Mouse (Mus musculus) kidney, embryonic 14.5 days (tissue): ENCODE data around the gene Tfap2a. TPM values are rescaled to one million over a fixed set of nuclear protein-coding genes. Genes with fewer than 3 reads are reported as not detected.

ENCODE experiments used
- ATAC-seq: fragments of 200-750 bp; cut with Nextera tagmentation; 2 replicates; pipeline ENCODE4 v1.8.0; 2017; ENCODE audit warnings: moderate number of reproducible peaks, mild to moderate bottlenecking, moderate TSS enrichment, moderate library complexity; ENCODE audit not compliant: low FRiP score, low TSS enrichment
- H3K27ac ChIP-seq: fragments of 300-500 bp; sonication (generic); 2 replicates; pipeline ENCODE4 v1.5.1; 2014; ENCODE audit warnings: low read depth, mild to moderate bottlenecking, low read length, moderate library complexity, mixed read lengths
- H3K27me3 ChIP-seq: fragments of 300-500 bp; sonication (generic); 2 replicates; pipeline ENCODE4 v1.6.1; 2014; ENCODE audit warnings: mild to moderate bottlenecking, low read length; ENCODE audit not compliant: control insufficient read depth, insufficient read depth
- H3K36me3 ChIP-seq: fragments of 300-500 bp; sonication (generic); 2 replicates; pipeline ENCODE4 v1.6.1; 2014; ENCODE audit warnings: low read length, mixed read lengths; ENCODE audit not compliant: control insufficient read depth, insufficient read depth
- H3K4me1 ChIP-seq: fragments of 300-500 bp; sonication (generic); 2 replicates; pipeline ENCODE4 v1.6.1; 2014; ENCODE audit warnings: low read length, mixed read lengths; ENCODE audit not compliant: control insufficient read depth, insufficient read depth
- H3K4me2 ChIP-seq: fragments of 300-500 bp; sonication (generic); replicated peaks from 2 replicates; pipeline ENCODE4 v1.6.1; 2014; ENCODE audit warnings: low read depth, mild to moderate bottlenecking, low read length
- H3K4me3 ChIP-seq: fragments of 300-500 bp; sonication (generic); 2 replicates; pipeline ENCODE4 v1.5.1; 2014; ENCODE audit warnings: mild to moderate bottlenecking, low read length
- H3K9ac ChIP-seq: fragments of 300-500 bp; sonication (generic); 2 replicates; pipeline ENCODE4 v1.6.1; 2014; ENCODE audit warnings: low read depth, mild to moderate bottlenecking, low read length, moderate library complexity
- H3K9me3 ChIP-seq: fragments of 300-500 bp; sonication (generic); 2 replicates; pipeline ENCODE4 v1.6.1; 2016; ENCODE audit warnings: low read length; ENCODE audit not compliant: control insufficient read depth
- WGBS: fragments of 180-500 bp; shearing (Covaris S2); extraction: QIAGEN DNeasy Blood & Tissue Kit; methylation state at CpG from one replicate; pipeline ENCODE4 v1.1.7; 2014; 5-methylcytosine and 5-hydroxymethylcytosine counted together
- polyA plus RNA-seq: library from polyadenylated mRNA; unstranded; fragments of >200 nt; fragmentation: Nextera tagmentation; extraction: Ambion mirVana; gene quantifications from 2 replicates; pipeline ENCODE4 v1.2.1, GENCODE M21; 2014

Tfap2a gene
- polyA plus RNA-seq, 1 experiment from 2014 or later = 4.8 TPM

GRCm38 (mm10) chr13:40709321-40710061 is 28.7 kb downstream of the Tfap2a start:
- Histone ChIP-seq H3K36me3 (no peaks in the 10 kb centered on the region), H3K4me3 (0 out of 2 replicates have a peak overlapping the region, but pooled peaks have one; percentile 10), H3K9ac (no peak overlapping the region), H3K4me2 (peak overlapping the region; percentile 11; the same call in 1 of the 2 replicates), H3K27ac (no peak overlapping the region), H3K9me3 (no peaks in the 10 kb centered on the region), H3K27me3 (peaks cover 100% of the 10 kb centered on the region), H3K4me1 (no peaks in the 10 kb centered on the region)
- no peak for ATAC-seq
- WGBS = 1% methylated on average over 21 of the region's 21 CpGs

GRCm38 (mm10) chr13:40708913-40709312 is 29.3 kb downstream of the Tfap2a start:
- Histone ChIP-seq H3K4me1 (peaks cover 2% of the 10 kb centered on the region; the same call in 1 of the 2 replicates), H3K4me3 (peak overlapping the region; percentile 10; the same call in 1 of the 2 replicates)

GRCm38 (mm10) chr13:40708271-40708670 is 29.9 kb downstream of the Tfap2a start:
- H3K36me3 ChIP-seq = no peaks in the 10 kb centered on the region
- no peaks in the 10 kb centered on the region for H3K9me3 ChIP-seq
- H3K4me3 ChIP-seq = no peak overlapping the region
- no peak overlapping the region for H3K9ac ChIP-seq
- no peak overlapping the region for H3K4me2 ChIP-seq
- peaks cover 100% of the 10 kb centered on the region for H3K27me3 ChIP-seq
- H3K27ac ChIP-seq = no peak overlapping the region
- 10% methylated on average over 5 of the region's 5 CpGs for WGBS
- H3K4me1 ChIP-seq = peaks cover 4% of the 10 kb centered on the region; the same call in 1 of the 2 replicates
- ATAC-seq = no peak

More at GRCm38 (mm10) chr13:40708913-40709312, 29.3 kb downstream of the Tfap2a start:
- ATAC-seq = no peak
- under 1% methylated on average over 26 of the region's 26 CpGs for WGBS
- Histone ChIP-seq H3K36me3 (no peaks in the 10 kb centered on the region), H3K4me2 (peak overlapping the region; percentile 11; the same call in 1 of the 2 replicates), H3K27me3 (peaks cover 100% of the 10 kb centered on the region), H3K27ac (no peak overlapping the region), H3K9ac (no peak overlapping the region), H3K9me3 (no peaks in the 10 kb centered on the region)

- H3K27ac ChIP-seq = no peak overlapping the region
- H3K36me3 ChIP-seq = no peaks in the 10 kb centered on the region
- no peak overlapping the region for H3K4me2 ChIP-seq
- no peaks in the 10 kb centered on the region for H3K9me3 ChIP-seq
- no peak for ATAC-seq
- peaks cover 8% of the 10 kb centered on the region for H3K4me1 ChIP-seq
- no peak overlapping the region for H3K4me3 ChIP-seq
- peaks cover 100% of the 10 kb centered on the region for H3K27me3 ChIP-seq
- WGBS = 8% methylated on average over 3 of the region's 3 CpGs
- H3K9ac ChIP-seq = no peak overlapping the region
Observed at GRCm38 (mm10) chr13:40707646-40708045, 30.5 kb downstream of the Tfap2a start.

- Histone ChIP-seq H3K36me3 (no peaks in the 10 kb centered on the region), H3K9ac (no peak overlapping the region), H3K27ac (no peak overlapping the region), H3K4me1 (peaks cover 8% of the 10 kb centered on the region), H3K9me3 (no peaks in the 10 kb centered on the region), H3K4me2 (no peak overlapping the region), H3K4me3 (no peak overlapping the region), H3K27me3 (peaks cover 100% of the 10 kb centered on the region)
- ATAC-seq = no peak
- 10% methylated on average over 5 of the region's 5 CpGs for WGBS
Observed at GRCm38 (mm10) chr13:40706612-40707011, 31.6 kb downstream of the Tfap2a start.

GRCm38 (mm10) chr13:40705821-40706425 is 32.3 kb downstream of the Tfap2a start:
- Histone ChIP-seq H3K27ac (no peak overlapping the region), H3K4me3 (no peak overlapping the region), H3K36me3 (no peaks in the 10 kb centered on the region), H3K27me3 (peaks cover 100% of the 10 kb centered on the region), H3K9ac (no peak overlapping the region), H3K9me3 (no peaks in the 10 kb centered on the region), H3K4me1 (peaks cover 8% of the 10 kb centered on the region), H3K4me2 (no peak overlapping the region)
- 14% methylated on average over 4 of the region's 4 CpGs for WGBS
- ATAC-seq = no peak

- WGBS = under 1% methylated on average over 28 of the region's 28 CpGs
- H3K27me3 ChIP-seq = peaks cover 94% of the 10 kb centered on the region
- peaks cover 8% of the 10 kb centered on the region for H3K4me1 ChIP-seq
- no peak overlapping the region for H3K9ac ChIP-seq
- H3K9me3 ChIP-seq = no peaks in the 10 kb centered on the region
- H3K27ac ChIP-seq = no peak overlapping the region
- ATAC-seq = no peak
- H3K4me3 ChIP-seq = peak overlapping the region; percentile 20; the same call in 1 of the 2 replicates
- no peaks in the 10 kb centered on the region for H3K36me3 ChIP-seq
- H3K4me2 ChIP-seq = peak overlapping the region; percentile 29
Observed at GRCm38 (mm10) chr13:40704864-40705455, 33.2 kb downstream of the Tfap2a start.

- WGBS = under 1% methylated on average over 38 of the region's 38 CpGs
Observed at GRCm38 (mm10) chr13:40703982-40704501, 34.1 kb downstream of the Tfap2a start.

More at GRCm38 (mm10) chr13:40703982-40704501, 34.1 kb downstream of the Tfap2a start:
- H3K4me1 ChIP-seq = peaks cover 8% of the 10 kb centered on the region
- H3K9ac ChIP-seq = no peak overlapping the region
- peak; percentile 5; the same call in 1 of the 2 replicates for ATAC-seq
- peak overlapping the region; percentile 20 for H3K4me3 ChIP-seq
- peaks cover 85% of the 10 kb centered on the region for H3K27me3 ChIP-seq
- peak overlapping the region; percentile 29 for H3K4me2 ChIP-seq
- H3K36me3 ChIP-seq = no peaks in the 10 kb centered on the region
- no peaks in the 10 kb centered on the region for H3K9me3 ChIP-seq
- no peak overlapping the region for H3K27ac ChIP-seq
